Mouse (Mus musculus) ES-E14 (cell line): ENCODE results near the gene Prss8.

Experiments used
- HCFC1 ChIP-seq: IDR thresholded peaks from 2 replicates; pipeline ENCODE4 v1.6.1; 2012; ENCODE audit warnings: low read length, inconsistent platforms, borderline replicate concordance; ENCODE audit not compliant: insufficient read depth
- MAFK ChIP-seq: IDR thresholded peaks from 2 replicates; pipeline ENCODE4 v1.6.1; 2014; ENCODE audit warnings: mild to moderate bottlenecking, low read depth, low read length, inconsistent platforms; ENCODE audit not compliant: insufficient read depth
- ZC3H11A ChIP-seq: IDR thresholded peaks from 2 replicates; pipeline ENCODE4 v1.6.1; 2012; ENCODE audit warnings: low read depth, mild to moderate bottlenecking, inconsistent platforms, low read length, borderline replicate concordance
- ZNF384 ChIP-seq: IDR thresholded peaks from 2 replicates; pipeline ENCODE4 v1.6.1; 2012; ENCODE audit warnings: low read depth, low read length, inconsistent platforms

- TF ChIP-seq MAFK: no peak
- TF ChIP-seq ZC3H11A: 0 out of 2 replicates have a peak, but pooled peaks have one; percentile 3
- peak; percentile 28; the same call in 1 of the 2 replicates for TF ChIP-seq HCFC1
- TF ChIP-seq ZNF384: no peak
These were observed 33.5 kb downstream of the Prss8 start for GRCm38 (mm10) chr7:127896384-127896783.
